Mouse (Mus musculus): ENCODE measurements around the gene Ccdc61.

Ccdc61 gene

GRCm38 (mm10) chr7:18858310-18858916, 51.8 kb downstream of the Ccdc61 start:
- DNase-seq (ENCODE audit: low spot score in 2 of 2): no peak

- no peak for DNase-seq (ENCODE audit: low spot score in 2 of 2)
Measured at GRCm38 (mm10) chr7:18848395-18848794, 61.8 kb downstream of the Ccdc61 start.

- DNase-seq (ENCODE audit: low spot score in 2 of 2): no peak
Measured at GRCm38 (mm10) chr7:18844811-18845210, 65.4 kb downstream of the Ccdc61 start.

- no peak for DNase-seq (ENCODE audit: low spot score in 2 of 2)
Measured at GRCm38 (mm10) chr7:18841174-18841567, 69.0 kb downstream of the Ccdc61 start.
